Mouse (Mus musculus) cerebellum, postnatal 4 days (tissue): Measurements from ENCODE around the gene Kif26b.

Source experiments
- DNase-seq, 2 experiments: peaks; one replicate each; pipeline ENCODE4 v3.0.0; 2022; ENCODE audit warnings: low spot score in 2 of 2, mixed read lengths in 1 of 2

Kif26b gene

DNA sequence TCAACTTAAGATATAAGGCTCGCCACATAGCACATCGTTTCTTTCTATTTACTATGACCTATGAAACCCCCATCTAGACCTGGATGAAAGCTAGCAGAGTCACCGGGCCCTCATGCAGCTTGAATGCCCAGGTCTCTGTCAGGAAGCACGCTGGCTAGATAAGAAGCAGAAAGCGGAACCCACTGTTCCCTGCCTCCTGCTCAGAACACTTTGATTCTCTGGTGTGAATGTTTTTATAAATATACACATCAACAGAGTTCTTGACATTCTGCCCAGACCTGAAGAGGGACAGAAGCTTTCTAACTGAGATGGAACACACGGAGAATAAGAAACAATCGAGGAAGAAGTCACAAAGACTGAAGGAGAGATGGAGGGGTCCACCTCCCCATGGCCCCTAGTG, 311.4 kb downstream of the Kif26b start:
- DNase-seq = no peak

DNA sequence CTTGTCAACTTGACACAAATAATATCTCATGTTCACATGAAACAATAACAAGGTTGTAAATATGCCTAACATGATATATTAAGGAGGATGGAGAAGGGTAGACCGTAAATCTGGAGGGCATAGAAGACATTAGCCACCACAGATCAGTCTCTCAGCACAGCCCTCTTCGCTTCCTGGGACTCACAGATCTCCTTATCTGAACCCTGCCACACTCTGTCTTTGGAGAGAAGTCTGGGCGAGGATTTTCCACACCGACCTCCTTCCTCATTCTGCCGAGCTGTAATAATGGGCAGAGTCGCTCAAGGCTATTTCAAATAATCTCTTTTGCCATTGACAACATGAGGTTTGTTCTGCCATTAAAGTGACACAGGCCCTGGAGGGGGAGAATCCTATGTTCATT, 315.9 kb downstream of the Kif26b start:
- no peak for DNase-seq

DNA sequence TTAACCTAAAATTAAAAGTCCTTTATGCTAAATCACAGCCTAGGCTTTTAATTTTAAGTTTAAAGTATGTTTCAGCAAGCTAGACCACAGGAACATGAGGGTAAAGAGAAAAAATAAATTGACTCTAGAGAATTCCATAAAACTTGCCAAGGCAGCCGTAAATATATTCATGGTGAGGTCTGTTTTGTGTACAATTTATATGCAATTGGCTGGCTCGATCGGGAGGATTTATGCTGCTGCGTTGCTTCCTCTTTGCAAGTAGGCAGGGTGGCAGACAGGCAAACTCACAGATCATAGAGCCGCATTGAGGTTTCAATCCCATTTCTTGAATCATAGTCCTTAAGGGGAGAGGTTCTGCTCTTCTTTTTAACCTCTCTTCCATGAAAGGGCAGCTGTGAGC, 318.6 kb downstream of the Kif26b start:
- no peak for DNase-seq

DNA sequence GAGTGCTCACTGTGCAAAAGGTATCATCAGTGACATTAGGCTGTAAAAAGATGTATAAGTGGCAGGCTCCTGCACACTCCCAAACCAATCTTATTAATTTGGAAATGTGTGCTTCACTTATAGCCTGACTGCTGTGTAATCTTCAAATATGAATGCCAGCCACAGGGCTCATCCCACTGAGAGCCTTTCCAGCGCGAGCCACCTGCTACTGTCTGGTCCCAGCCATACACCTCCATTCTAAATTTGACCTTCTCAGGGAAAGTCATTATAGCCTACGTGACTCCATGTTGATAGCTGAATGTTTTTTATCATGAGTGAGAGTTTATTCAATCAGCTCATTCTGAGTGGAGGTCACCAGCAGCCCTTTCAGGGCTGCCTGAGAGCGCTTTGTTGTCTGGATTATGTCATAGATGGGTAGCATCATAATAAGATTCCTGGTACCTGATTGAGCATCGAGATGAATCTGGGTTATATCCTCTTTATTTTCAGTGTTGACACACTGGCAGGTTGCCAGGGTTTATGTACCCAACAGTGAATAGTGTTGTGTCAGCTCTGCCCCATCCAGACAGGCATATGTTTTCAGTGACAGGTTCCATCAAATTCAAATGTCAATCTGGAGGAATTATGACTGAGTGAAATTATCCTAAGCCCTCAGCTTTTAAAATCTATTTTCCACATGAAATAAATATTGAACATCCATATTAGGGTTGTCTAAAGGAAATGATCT, 319.6 kb downstream of the Kif26b start:
- no peak for DNase-seq

DNA sequence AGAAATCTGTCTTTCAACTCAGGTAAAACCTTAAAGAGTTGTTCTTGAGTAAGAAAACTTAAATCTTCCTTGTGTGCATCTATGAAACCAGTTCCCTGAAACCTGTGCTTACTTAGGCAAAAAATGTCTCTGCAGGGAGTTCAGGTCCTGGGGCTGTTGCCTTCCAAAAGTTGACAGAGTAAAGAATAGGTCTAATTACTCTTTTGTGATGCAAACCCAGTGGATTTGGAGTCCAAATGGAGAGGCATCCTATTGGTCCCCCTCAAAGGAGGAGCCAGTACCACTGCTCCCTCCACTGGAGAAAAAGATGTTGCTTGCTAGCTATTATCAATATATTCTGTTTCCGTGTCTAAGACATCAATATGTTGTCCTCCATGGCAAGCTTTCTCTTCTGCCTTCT, 321.6 kb downstream of the Kif26b start:
- DNase-seq = no peak

DNA sequence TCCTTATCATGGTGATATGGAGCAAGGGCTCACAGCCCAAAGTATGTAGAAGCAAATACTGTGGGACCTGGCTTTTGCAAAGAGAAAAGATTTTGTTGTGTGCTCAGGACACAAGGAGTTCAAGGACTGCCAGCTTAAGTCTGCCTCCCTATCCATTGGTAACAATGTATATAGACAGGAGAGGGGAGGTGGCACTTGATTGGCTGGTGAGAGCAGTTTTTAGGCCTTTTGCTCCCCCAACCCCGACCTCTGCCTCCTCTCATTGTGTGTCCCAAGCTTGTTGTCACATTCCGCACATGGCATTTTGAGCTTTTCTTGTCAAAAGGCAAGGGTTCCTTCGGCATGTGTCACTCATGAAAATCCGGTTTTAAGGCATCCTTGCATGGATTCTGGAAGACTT, 326.0 kb downstream of the Kif26b start:
- DNase-seq = no peak

DNA sequence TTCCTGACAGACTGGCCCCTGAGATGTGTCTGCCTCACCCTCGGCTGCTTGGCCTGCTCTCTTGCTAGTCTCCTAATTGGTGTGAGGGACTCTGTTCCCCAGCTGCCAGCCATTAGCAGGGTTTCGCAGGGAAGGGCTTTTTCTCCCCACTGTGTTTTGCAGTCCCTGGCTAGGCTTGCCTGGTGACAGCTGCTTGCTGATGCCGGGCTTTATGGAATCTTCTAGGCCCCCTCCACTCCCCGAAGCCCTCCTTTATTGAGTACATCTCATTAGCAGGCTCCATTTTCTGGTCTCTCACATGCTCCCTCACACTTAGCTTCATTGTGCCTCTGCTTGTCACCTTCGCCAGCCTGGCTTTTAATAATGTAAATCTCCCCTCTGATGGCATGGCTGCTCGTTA, 327.0 kb downstream of the Kif26b start:
- DNase-seq = no peak

DNA sequence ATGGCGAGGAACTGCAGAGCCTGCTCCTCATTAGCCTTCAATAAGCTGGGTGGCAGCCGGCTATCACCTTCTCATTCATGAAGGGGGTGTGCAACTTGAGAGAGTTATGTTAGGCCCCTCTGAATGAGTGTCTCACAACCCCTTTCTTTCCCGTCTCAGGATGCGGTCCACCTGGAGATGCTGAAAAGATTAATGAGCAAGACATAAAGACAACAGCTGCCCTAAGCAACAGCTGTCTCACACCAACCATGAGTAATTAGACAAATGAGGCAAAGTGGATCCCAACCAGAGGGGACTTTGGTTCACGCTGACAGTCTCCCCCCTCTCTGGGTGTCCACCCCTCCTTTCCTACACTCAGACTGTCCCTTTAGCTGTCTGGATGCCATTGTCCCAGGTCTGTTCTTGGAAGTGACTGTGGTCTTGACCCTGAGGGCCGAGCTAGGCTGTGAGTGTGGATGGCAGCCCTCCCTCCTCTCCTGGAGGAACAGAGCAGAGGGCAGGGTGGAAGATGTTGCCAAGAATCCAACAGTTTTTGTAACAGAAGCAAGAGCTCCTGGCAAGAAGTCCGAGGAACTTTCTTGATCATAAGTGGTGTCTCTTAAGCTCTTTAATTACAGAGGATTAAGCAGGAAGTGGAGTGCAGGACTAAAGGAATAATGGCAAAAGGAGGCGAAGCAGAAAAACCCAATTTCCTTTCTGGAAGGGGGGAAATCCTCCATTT, 331.9 kb downstream of the Kif26b start:
- DNase-seq = no peak

DNA sequence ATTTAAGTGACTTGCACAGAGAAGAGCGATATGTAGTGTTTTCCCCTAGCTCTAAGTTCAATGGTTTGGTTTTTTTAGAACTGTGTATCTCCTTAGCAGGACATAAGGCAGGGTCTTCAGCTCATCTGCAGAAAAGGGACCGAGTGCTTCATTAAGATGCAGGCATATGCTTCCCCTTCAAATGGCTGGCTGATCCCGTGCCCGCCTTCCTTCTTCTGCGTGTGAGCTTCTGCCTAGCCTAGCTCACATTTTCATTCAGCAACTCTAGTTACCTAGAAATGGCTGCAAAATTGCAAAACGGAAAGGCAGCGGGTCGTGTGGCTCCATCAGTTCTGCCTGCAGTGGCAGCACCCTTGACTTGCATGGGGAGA, 332.5 kb downstream of the Kif26b start:
- no peak for DNase-seq

DNA sequence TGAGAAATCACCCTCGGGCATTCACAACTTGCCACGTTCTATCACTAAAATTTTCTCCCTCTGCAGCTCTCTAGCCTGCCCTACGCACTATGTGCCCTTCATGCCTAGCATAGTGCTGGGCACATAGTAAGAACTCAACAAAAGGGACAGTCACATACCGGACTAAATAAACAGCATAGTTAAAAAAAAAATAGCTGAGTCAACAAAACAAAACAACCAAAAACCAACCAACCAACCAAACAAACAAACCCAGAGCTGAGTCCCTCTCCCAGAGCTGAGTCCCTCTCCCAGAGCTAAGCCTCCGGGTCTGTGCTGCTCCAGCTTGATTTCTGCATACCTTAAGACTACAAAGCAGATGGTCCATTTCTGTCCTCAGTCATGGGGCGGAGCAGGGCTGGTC, 334.8 kb downstream of the Kif26b start:
- DNase-seq = no peak

DNA sequence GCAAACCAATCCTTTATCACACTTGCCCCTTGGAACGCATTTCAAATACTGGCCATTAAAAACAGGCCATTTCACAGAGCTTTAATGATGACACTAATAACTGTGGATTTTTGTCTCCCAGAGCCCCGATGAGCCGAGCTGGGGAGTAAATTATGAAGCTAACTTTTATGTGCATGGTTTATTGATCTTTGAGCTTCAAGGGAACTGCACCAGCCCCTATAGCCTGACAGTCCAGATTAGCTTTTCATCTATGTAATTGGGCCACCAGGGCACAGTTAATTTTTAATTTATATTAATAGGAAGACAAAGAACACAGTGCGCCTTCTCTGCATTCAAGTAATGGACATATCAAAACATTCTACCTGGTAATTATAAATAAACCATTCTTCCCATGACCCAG, 335.4 kb downstream of the Kif26b start:
- DNase-seq = no peak

DNA sequence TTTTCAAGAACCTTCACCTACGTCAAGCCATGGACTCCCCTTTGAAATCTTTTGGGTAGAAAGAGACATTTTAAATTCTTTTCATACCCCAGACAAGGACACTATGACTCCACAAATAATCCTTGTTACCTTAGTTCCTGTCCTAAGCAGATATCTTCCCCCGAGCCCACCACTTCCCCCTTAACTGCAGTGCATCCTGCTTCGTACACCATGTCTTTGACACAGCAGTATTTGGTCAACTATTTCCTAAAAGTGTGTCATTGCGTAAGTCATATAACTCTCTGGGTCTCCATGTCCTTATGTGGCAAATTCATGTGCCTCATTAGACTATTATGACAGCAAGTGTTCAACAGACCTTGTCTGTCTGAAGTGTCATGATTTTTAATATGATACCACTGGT, 337.8 kb downstream of the Kif26b start:
- DNase-seq = no peak

DNA sequence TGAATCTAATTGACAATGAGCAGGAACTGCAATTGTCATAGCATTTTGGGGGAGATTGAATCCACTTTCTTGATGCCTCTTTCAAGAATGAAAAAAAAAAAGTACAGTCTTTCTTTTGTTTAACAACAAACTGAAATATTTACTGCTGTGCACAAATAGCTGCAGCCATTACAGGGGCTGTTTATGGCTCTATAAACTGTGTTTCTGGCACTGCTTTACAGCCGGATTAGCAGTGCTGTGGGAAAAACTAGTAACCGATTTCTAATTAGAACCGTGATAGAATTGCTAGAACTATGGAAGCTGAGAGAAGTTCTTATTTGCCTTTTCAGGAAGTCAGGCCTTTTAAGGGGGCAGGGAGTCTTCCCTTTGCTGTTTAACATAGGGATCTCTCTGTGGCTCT, 342.1 kb downstream of the Kif26b start:
- no peak for DNase-seq

DNA sequence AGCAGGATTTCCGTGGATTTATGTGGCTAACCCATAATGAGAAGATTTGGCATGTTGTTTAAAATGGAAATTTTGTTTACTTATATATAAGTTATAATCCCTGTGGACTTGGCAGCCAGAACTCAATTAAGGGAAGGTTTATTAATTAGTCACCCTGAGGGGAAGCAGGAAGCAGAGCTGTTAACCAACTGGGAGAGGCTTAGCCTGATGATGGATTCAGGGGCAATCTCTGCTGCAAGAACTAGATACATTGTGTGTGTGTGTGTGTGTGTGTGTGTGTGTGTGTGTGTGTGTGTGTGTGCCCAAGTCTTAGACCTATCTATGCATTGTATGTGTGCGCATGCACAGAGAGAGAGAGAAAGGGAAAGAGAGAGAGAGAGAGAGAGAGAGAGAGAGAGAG, 348.0 kb downstream of the Kif26b start:
- DNase-seq = no peak

DNA sequence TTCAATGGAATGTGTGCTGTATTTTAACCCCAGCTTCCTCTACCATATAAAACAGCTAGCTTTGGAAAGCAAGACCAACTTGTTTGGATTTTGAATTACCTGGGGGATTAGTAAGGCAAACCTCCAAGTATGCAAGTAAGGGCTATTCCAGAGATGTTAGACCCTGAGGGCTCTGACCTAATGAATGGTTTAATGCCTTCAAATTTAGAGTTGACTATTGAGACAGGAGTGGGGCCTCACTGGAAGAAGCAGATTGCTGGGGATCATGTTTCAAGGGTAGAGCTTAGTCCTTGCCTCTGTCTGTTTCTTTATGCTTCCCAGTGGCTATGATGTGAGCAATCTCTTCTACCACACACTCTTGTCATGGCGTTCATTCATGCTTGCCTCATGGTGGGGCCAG, 349.8 kb downstream of the Kif26b start:
- no peak for DNase-seq

DNA sequence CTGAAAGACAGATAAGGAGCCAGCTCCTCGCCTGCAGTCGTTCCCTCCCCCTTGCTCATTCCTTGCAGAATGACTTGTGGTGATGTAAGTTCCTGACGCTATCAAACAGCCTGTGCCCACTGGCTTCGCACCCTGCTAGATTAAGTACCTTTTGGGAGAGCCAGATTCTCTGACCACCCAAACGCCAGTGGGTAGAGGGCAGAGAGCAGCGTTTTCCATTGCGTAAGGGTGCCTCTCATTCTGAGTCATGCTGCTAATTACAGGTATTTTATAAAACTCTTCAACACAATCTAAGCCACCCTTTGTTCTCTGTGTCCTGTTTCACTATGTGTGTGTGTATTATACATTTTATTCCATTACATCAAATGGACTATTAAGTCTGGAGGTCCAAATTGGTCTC, 352.0 kb downstream of the Kif26b start:
- DNase-seq = no peak

DNA sequence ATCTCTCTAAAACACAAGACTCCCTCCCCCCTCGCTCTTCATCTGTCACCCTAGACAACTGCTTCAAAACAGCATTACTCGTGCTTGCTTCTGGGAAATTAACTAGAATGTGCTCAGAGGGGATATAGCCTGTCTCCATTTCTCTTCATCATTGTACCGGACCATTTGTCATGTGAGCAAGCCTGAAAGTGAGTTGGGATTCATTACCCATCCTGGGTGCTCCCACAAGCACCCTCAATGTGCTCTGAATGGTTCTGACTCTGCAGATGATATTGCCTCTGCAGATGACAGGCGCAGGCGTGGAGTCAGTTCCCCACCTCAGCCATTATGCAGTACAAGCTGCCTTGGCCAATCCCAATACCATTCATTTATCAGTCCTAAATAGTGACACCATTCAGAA, 357.7 kb downstream of the Kif26b start:
- DNase-seq = no peak

DNA sequence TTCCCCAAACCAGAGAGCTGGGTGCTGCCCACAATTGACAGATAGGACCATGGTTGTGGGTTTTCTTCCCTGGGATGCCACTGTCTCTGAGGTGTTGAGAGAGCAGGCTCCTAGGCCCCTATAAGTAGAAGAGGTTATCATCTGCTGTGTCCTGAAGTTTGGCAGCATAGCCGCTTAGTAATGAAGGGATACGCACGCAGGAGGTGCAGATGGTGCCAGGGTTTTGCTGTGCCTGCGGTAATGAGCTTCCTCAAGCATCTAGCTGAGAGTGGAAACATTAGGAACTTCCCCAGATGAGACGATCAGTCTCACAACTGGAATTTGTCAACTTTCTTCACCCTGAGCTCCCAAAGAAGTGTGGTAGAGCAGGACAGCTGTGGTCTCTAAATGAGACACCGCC, 363.5 kb downstream of the Kif26b start:
- no peak for DNase-seq

DNA sequence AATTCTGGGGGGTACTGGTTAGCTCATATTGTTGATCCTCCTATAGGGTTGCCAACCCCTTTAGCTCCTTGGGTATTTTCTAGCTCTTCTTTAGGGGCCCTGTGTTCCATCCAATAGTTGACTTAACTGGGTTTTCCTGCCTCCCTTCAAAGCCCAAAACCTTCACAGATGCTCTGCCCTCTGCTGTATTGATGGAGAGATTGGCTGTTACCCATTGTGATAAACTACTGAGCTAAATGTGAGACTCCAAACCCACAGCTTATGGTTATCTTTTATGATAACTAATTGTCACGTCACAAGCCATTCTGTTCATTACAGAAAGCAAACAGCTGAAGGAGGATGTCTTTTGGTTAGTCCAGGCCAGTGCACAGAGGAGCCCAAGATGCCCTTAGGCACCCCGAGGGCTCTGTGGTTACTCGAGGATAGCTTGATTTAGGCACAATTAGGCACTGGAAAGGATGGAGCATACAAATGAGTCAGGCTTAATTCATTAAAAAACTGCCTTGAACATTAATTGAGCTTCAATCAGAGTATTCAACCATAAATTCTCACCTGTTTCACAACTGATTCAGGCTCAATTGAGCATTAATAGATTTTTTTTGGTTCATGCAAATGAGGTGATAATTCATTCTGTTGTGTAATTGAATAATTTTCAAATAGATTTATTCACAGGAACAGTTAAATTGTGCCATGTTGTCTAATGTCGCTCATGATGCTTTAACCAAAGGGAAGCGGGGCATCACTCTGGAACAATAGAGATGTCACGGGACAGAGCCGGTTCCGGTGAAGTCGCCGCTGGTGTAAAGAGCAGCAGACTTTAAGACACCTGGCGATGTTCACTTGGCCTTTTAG, 364.5 kb downstream of the Kif26b start:
- DNase-seq = no peak

DNA sequence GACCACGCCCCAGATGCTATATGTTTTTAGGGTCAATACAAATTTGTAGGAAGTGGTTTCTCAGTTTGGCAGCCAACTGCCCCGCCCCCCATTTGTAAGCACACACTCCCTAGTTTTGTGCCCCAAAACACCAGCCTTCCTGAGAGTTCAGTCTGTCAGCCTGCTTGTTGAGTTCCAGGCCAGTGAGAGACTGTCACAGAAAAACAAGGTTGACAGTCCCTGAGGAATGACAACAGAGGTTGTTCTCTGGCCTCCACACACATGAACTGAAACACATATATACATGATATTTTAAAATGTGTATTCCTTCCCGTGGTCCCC, 365.1 kb downstream of the Kif26b start:
- DNase-seq = no peak

DNA sequence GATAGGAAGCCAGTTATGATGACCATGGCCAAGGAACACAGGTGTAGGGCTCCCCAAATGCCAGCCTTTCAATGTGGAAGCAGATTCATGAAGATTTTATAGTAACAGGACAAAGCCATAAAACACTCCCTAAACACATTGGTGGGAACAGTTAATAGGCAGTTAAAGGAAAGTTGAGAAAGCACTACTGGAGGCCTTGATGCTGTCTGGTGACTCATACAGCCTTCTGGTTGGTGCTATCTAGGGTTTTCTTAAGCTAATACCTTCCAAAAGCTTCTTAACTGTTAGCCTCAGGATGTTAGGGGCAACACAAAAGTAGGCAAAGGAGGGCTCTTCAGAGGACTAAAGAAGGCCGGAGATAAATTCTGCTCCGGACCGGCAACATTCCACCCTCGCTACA, 366.7 kb downstream of the Kif26b start:
- no peak for DNase-seq

DNA sequence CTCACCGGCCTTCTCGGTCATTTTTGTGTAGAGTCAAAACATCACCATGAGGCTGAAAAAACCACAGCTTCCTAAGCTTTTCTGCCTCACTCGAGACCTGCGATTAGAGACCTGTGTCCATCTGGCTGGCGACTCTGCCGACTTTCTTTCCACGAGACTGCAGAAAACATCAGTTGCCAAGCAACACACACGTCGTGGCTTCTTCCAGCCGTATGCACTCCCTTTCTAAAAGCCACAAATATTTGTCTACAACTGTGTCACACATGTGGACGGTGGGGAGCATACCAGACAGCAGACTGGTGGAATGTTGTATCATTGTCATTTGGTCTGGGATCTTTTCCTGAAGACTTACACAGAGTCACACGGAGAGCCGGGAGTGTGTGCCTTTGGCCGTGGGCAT, 382.0 kb downstream of the Kif26b start:
- no peak for DNase-seq
